Mouse (Mus musculus) stomach, postnatal 0 days (tissue): Measurements from ENCODE around the gene Nme9.

Experiments used
- CTCF ChIP-seq: IDR thresholded peaks from 2 replicates; pipeline ENCODE4 v1.5.1; 2016; ENCODE audit warnings: antibody characterized with exemption, low read depth, mild to moderate bottlenecking, moderate library complexity
- EP300 ChIP-seq: optimal IDR thresholded peaks from 2 replicates; pipeline ENCODE3; 2016; ENCODE audit warnings: antibody characterized with exemption

DNA sequence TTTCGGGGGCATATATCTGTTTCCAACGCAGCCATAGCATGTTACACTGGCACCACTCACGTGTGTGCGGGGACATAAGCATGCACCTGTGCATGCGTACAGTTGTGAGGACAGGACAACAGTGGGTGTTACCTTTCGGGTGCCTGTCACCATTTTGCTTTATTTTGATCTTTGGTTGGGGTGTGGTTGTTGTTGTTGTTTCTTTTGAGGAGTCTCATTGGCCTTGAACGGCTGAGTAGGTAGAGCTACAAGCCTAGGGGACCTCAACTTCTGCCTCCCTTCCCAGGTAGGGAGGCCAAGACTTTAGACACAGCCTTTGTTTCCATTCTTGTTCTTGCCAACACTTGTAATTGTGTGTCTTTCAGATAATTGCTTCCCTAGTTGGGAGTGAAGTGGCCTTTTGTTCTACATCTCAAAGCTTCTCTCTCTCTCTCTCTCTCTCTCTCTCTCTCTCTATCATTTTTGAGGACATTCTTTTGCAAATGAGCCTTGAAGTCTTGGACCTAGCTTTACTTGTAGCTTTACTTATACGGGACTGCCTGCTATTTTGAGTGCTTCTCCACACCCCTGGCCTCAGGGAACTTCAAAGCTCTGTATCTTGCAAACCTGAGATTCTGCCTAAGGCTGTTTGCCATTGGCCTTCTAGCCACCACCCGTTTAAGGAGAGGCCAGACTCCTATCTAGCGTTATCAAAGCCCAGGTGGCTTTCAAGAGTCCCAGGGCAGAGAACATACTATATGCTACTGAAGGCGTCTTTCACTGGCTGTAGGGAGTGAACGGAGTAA, 13.3 kb upstream of the Nme9 start:
- no peak for TF ChIP-seq EP300
- no peak for TF ChIP-seq CTCF
